Mouse (Mus musculus): ENCODE measurements at regions not wholly inside any gene's neighbourhood (a gene's known extent, or its start where the extent isn't known, plus 50 kb on each side); places are given as distances from the start of the nearest gene placed in this dataset.

GRCm38 (mm10) chr6:51641965-51642364 is 118.3 kb downstream of the Snx10 start:
- no peak for TF ChIP-seq GATA4 (IDR thresholded peaks at IDR 0.05; ENCODE audit: insufficient replicate concordance, low read length)

- no peak for TF ChIP-seq GATA4 (IDR thresholded peaks at IDR 0.05; ENCODE audit: insufficient replicate concordance, low read length)
Observed at GRCm38 (mm10) chr6:51648813-51649212, 125.1 kb downstream of the Snx10 start.

GRCm38 (mm10) chr6:51653753-51654152 is 130.1 kb downstream of the Snx10 start:
- no peak for TF ChIP-seq GATA4 (IDR thresholded peaks at IDR 0.05; ENCODE audit: insufficient replicate concordance, low read length)

- TF ChIP-seq GATA4 (IDR thresholded peaks at IDR 0.05; ENCODE audit: insufficient replicate concordance, low read length), result no peak
Observed at GRCm38 (mm10) chr6:51654991-51655390, 131.3 kb downstream of the Snx10 start.

- TF ChIP-seq GATA4 (IDR thresholded peaks at IDR 0.05; ENCODE audit: insufficient replicate concordance, low read length), result no peak
Observed at GRCm38 (mm10) chr6:51656078-51656477, 132.4 kb downstream of the Snx10 start.

GRCm38 (mm10) chr6:51656883-51657640 is 133.4 kb downstream of the Snx10 start:
- no peak for TF ChIP-seq GATA4 (IDR thresholded peaks at IDR 0.05; ENCODE audit: insufficient replicate concordance, low read length)

GRCm38 (mm10) chr6:51658360-51658759 is 134.7 kb downstream of the Snx10 start:
- TF ChIP-seq GATA4 (IDR thresholded peaks at IDR 0.05; ENCODE audit: insufficient replicate concordance, low read length), result no peak

- TF ChIP-seq GATA4 (IDR thresholded peaks at IDR 0.05; ENCODE audit: insufficient replicate concordance, low read length), result no peak
Observed at GRCm38 (mm10) chr6:51663178-51663577, 139.5 kb downstream of the Snx10 start.

GRCm38 (mm10) chr6:51664049-51664448 is 140.3 kb downstream of the Snx10 start:
- TF ChIP-seq GATA4 (IDR thresholded peaks at IDR 0.05; ENCODE audit: insufficient replicate concordance, low read length), result no peak

- no peak for TF ChIP-seq GATA4 (IDR thresholded peaks at IDR 0.05; ENCODE audit: insufficient replicate concordance, low read length)
Observed at GRCm38 (mm10) chr6:51667022-51667421, 143.3 kb downstream of the Snx10 start.

GRCm38 (mm10) chr6:51675342-51675945 is 151.7 kb downstream of the Snx10 start:
- TF ChIP-seq GATA4 (IDR thresholded peaks at IDR 0.05; ENCODE audit: insufficient replicate concordance, low read length), result no peak

- TF ChIP-seq GATA4 (IDR thresholded peaks at IDR 0.05; ENCODE audit: insufficient replicate concordance, low read length), result no peak
Observed at GRCm38 (mm10) chr6:51677162-51677996, 153.7 kb downstream of the Snx10 start.

- no peak for TF ChIP-seq GATA4 (IDR thresholded peaks at IDR 0.05; ENCODE audit: insufficient replicate concordance, low read length)
Observed at GRCm38 (mm10) chr6:51678743-51679142, 155.0 kb downstream of the Snx10 start.

- no peak for TF ChIP-seq GATA4 (IDR thresholded peaks at IDR 0.05; ENCODE audit: insufficient replicate concordance, low read length)
Observed at GRCm38 (mm10) chr6:51680239-51680857, 156.6 kb downstream of the Snx10 start.

GRCm38 (mm10) chr6:51683131-51683530 is 159.4 kb downstream of the Snx10 start:
- no peak for TF ChIP-seq GATA4 (IDR thresholded peaks at IDR 0.05; ENCODE audit: insufficient replicate concordance, low read length)
